Comparison of ENCODE assay signal across 21 mouse cellular contexts in the genomic region with DNA sequence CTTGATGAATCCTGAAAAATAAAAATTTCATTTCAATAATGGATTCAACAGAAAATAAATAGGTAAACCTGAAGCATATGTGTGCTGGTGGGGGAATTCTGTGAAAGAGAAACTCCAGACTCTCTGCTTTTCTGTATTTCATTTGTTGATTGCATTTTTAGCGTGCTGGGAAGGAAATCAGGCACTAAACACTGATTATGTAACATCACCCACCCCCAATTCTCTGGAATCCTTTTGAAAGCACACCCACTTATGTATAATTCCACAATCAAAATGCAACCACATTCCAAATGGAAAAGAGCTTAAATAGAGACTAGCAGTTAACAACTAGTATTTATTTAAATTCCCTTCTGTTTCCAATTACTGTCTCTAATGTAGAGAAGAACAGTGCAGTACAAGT.
DNase-seq lines count a peak whose midpoint lies in the region; ATAC-seq and TF ChIP-seq lines count a peak whose summit lies in the region.
"Had no signal": no experiment of that assay in that cellular context is flagged by ENCODE, and none has a peak within 500 bp of the region (broad histone marks: within the 10 kb centered on the region; RNA-seq: fewer than 3 reads in every experiment).

No protein-coding gene starts in this region.

- peak; percentile 8 for DNase-seq in forebrain, embryonic 14.5 days (ENCODE audit: low spot score)
- peak; percentile 8 for DNase-seq in layer of hippocampus, adult 9-10 months (ENCODE audit: low spot score)
- no peak for DNase-seq in layer of hippocampus, postnatal 25 days (ENCODE audit: extremely low spot score in 1 of 2, low spot score in 1 of 2)
- DNase-seq in Muller cell, postnatal 12 days (ENCODE audit: inconsistent ontology term), result peak; percentile 22
- peak; percentile 47 for DNase-seq in embryonic facial prominence, embryonic 14.5 days (ENCODE audit: low spot score)
- no peak for DNase-seq in heart, adult 2 months
- DNase-seq in heart, adult 18-20 months, result no peak
- DNase-seq: adrenal gland, postnatal 14 days; cerebellum, adult 8-10 months; cerebellum, postnatal 14 days; embryo, embryonic 11 days; gastrocnemius, postnatal 10 days; heart, postnatal 36 days had no signal

- no peak for TF ChIP-seq CTCF in heart, adult 2 months (IDR thresholded peaks at IDR 0.05)

- 67% methylated on average over 1 of the region's 1 CpGs for WGBS in forebrain, embryonic 14.5 days
- 68% methylated on average over 1 of the region's 1 CpGs for WGBS in forebrain, embryonic 13.5 days
- 19% methylated on average over 1 of the region's 1 CpGs for WGBS in embryonic facial prominence, embryonic 14.5 days
- 49% methylated on average over 1 of the region's 1 CpGs for WGBS in heart, adult 2 months

- H3K4me1 ChIP-seq in forebrain, embryonic 14.5 days (ENCODE audit: control insufficient read depth, insufficient read depth, low read length), result no peaks in the 10 kb centered on the region
- H3K4me1 ChIP-seq in forebrain, embryonic 13.5 days, result no peaks in the 10 kb centered on the region
- no peaks in the 10 kb centered on the region for H3K4me1 ChIP-seq in embryonic facial prominence, embryonic 14.5 days (ENCODE audit: control insufficient read depth, insufficient read depth, low read length)
- H3K4me1 ChIP-seq in heart, adult 2 months (ENCODE audit: control insufficient read depth, insufficient read depth, low read length), result no peaks in the 10 kb centered on the region
- H3K4me1 ChIP-seq: embryonic facial prominence, embryonic 13.5 days; forebrain, embryonic 15.5 days; heart, embryonic 13.5 days; hindbrain, embryonic 12.5 days had no signal

- H3K79me2 ChIP-seq in heart, adult 2 months (replicated peaks; ENCODE audit: control insufficient read depth, insufficient read depth, low read length), result no peaks in the 10 kb centered on the region

- no peak for TF ChIP-seq POLR2A in heart, adult 2 months (IDR thresholded peaks at IDR 0.05; ENCODE audit: insufficient read depth, low read depth, low read length)

- TF ChIP-seq EP300 in heart, adult 2 months (IDR thresholded peaks at IDR 0.05; ENCODE audit: insufficient read depth, low read depth, low read length), result no peak

- no peaks in the 10 kb centered on the region for H3K27me3 ChIP-seq in forebrain, embryonic 14.5 days (replicated peaks; ENCODE audit: control insufficient read depth, insufficient read depth, low read length)
- H3K27me3 ChIP-seq in forebrain, embryonic 13.5 days, result no peaks in the 10 kb centered on the region
- no peaks in the 10 kb centered on the region for H3K27me3 ChIP-seq in embryonic facial prominence, embryonic 14.5 days (replicated peaks; ENCODE audit: control insufficient read depth, insufficient read depth, low read length)
- H3K27me3 ChIP-seq in heart, adult 2 months (ENCODE audit: control insufficient read depth, insufficient read depth, low read length), result no peaks in the 10 kb centered on the region
- H3K27me3 ChIP-seq: embryonic facial prominence, embryonic 13.5 days; forebrain, embryonic 15.5 days; heart, embryonic 13.5 days; hindbrain, embryonic 12.5 days; Patski had no signal

- no peak overlapping the region for H3K9ac ChIP-seq in forebrain, embryonic 14.5 days (ENCODE audit: low read length)
- no peak overlapping the region for H3K9ac ChIP-seq in forebrain, embryonic 13.5 days
- no peak overlapping the region for H3K9ac ChIP-seq in embryonic facial prominence, embryonic 14.5 days (ENCODE audit: low read depth, low read length)
- no peak overlapping the region for H3K9ac ChIP-seq in heart, adult 2 months (ENCODE audit: low read depth, low read length)
- H3K9ac ChIP-seq: embryonic facial prominence, embryonic 13.5 days; forebrain, embryonic 15.5 days; heart, embryonic 13.5 days; hindbrain, embryonic 12.5 days had no signal

- H3K27ac ChIP-seq in forebrain, embryonic 14.5 days (ENCODE audit: low read depth, low read length), result no peak overlapping the region
- no peak overlapping the region for H3K27ac ChIP-seq in forebrain, embryonic 13.5 days
- H3K27ac ChIP-seq in embryonic facial prominence, embryonic 14.5 days (replicated peaks; ENCODE audit: low read depth, low read length), result no peak overlapping the region
- H3K27ac ChIP-seq in heart, adult 2 months, result no peak overlapping the region
- H3K27ac ChIP-seq: embryonic facial prominence, embryonic 13.5 days; forebrain, embryonic 15.5 days; heart, embryonic 13.5 days; hindbrain, embryonic 12.5 days; hindbrain, postnatal 0 days had no signal

- ATAC-seq in forebrain, embryonic 14.5 days, result no peak
- no peak for ATAC-seq in forebrain, embryonic 13.5 days
- ATAC-seq in embryonic facial prominence, embryonic 14.5 days (ENCODE audit: low read depth), result no peak
- ATAC-seq: activated CD4-positive, CD25-positive, alpha-beta regulatory T cell, adult 4 months; forebrain, embryonic 15.5 days; hindbrain, postnatal 0 days; Patski had no signal

- no peaks in the 10 kb centered on the region for H3K9me3 ChIP-seq in forebrain, embryonic 14.5 days (replicated peaks; ENCODE audit: control insufficient read depth, low read length)
- H3K9me3 ChIP-seq in forebrain, embryonic 13.5 days (replicated peaks), result no peaks in the 10 kb centered on the region
- H3K9me3 ChIP-seq in embryonic facial prominence, embryonic 14.5 days (ENCODE audit: control insufficient read depth, low read length), result no peaks in the 10 kb centered on the region
- H3K9me3 ChIP-seq: embryonic facial prominence, embryonic 13.5 days; forebrain, embryonic 15.5 days; heart, embryonic 13.5 days; hindbrain, embryonic 12.5 days had no signal

- intact Hi-C loops in heart, adult 2 months (cut with DNase I), result no loop called here

- H3K4me3 ChIP-seq in forebrain, embryonic 14.5 days (ENCODE audit: low read depth, low read length), result no peak overlapping the region
- no peak overlapping the region for H3K4me3 ChIP-seq in forebrain, embryonic 13.5 days
- H3K4me3 ChIP-seq in embryonic facial prominence, embryonic 14.5 days (ENCODE audit: low read depth, low read length), result no peak overlapping the region
- no peak overlapping the region for H3K4me3 ChIP-seq in heart, adult 2 months
- H3K4me3 ChIP-seq: embryonic facial prominence, embryonic 13.5 days; forebrain, embryonic 15.5 days; heart, embryonic 13.5 days; hindbrain, embryonic 12.5 days had no signal

- H3K36me3 ChIP-seq in forebrain, embryonic 14.5 days (ENCODE audit: control insufficient read depth, insufficient read depth, low read length), result no peaks in the 10 kb centered on the region
- no peaks in the 10 kb centered on the region for H3K36me3 ChIP-seq in forebrain, embryonic 13.5 days (ENCODE audit: poor library complexity, severe bottlenecking)
- no peaks in the 10 kb centered on the region for H3K36me3 ChIP-seq in embryonic facial prominence, embryonic 14.5 days (ENCODE audit: control insufficient read depth, insufficient read depth, low read length)
- no peaks in the 10 kb centered on the region for H3K36me3 ChIP-seq in heart, adult 2 months (ENCODE audit: control insufficient read depth, insufficient read depth, low read length)
- H3K36me3 ChIP-seq: embryonic facial prominence, embryonic 13.5 days; forebrain, embryonic 15.5 days; heart, embryonic 13.5 days; hindbrain, embryonic 12.5 days had no signal

- no peak overlapping the region for H3K4me2 ChIP-seq in forebrain, embryonic 14.5 days (ENCODE audit: low read length)
- no peak overlapping the region for H3K4me2 ChIP-seq in forebrain, embryonic 13.5 days
- no peak overlapping the region for H3K4me2 ChIP-seq in embryonic facial prominence, embryonic 14.5 days (ENCODE audit: low read depth, low read length)
- H3K4me2 ChIP-seq: embryonic facial prominence, embryonic 13.5 days; forebrain, embryonic 15.5 days; heart, embryonic 13.5 days; hindbrain, embryonic 12.5 days had no signal

Comparison
In these comparisons a context has a peak if more than half of its experiments do, and no peak if none do; other contexts are left out.
1. DNase-seq: peak in forebrain, embryonic 14.5 days (single experiment), layer of hippocampus, adult 9-10 months (single experiment), Muller cell, postnatal 12 days (single experiment) and embryonic facial prominence, embryonic 14.5 days (single experiment); none in layer of hippocampus, postnatal 25 days (0 of 2), heart, adult 2 months (0 of 2) and heart, adult 18-20 months (0 of 2).